ENCODE assay signal across 19 mouse cellular contexts in the genomic region with DNA sequence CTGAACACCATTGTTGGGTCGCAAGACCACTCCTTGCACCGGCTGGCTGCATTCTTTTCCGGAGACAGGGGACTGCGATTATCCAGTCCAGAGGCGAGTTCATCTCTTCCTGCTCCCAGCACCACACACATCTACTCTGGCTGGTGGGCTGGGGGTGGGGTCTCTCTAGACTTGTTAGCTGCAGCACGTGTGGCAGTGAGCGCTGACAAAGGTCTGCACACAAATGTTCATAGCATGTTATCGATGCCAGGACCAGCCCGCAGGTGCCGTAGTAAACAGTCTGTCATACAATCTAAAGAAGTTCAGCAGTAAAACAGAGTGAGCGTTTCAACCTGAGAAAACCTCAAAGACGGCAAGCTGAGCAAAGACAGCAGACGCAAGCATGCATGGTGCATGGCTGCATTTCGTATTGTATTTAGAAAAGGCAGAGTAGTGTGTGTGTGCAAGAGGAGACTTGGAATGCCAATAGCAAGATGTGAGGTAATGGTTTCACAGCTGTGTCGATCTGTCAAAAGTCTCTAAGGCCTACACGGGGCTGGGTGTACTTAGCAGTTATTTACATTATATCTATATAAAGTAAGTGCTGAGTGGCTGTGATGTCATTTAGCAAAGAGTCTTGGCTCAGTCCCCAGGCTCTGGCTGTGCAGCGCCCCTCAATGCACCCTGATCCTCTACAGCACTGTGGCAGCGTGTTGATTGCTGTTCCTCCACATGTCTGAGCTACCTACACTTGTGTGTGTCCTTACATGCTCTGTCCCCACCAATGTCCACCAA. TPM values are rescaled to one million over a fixed set of nuclear protein-coding genes. Genes with fewer than 3 reads are reported as not detected.
DNase-seq lines count a peak whose midpoint lies in the region; ATAC-seq lines count a peak whose summit lies in the region.
"Had no signal": no experiment of that assay in that cellular context is flagged by ENCODE, and none has a peak within 500 bp of the region (broad histone marks: within the 10 kb centered on the region; RNA-seq: fewer than 3 reads in every experiment).

No protein-coding gene starts in this region.

- 28% methylated on average over 18 of the region's 18 CpGs for WGBS in heart, embryonic 15.5 days
- 40% methylated on average over 18 of the region's 18 CpGs for WGBS in limb, embryonic 10.5 days

- no peak overlapping the region for H3K4me3 ChIP-seq in heart, embryonic 15.5 days
- peak overlapping the region; percentile 13; the same call in 1 of the 2 replicates for H3K4me3 ChIP-seq in limb, embryonic 10.5 days
- H3K4me3 ChIP-seq: forebrain, embryonic 10.5 days; midbrain, embryonic 12.5 days; neural tube, embryonic 12.5 days had no signal

- H3K27ac ChIP-seq in heart, embryonic 15.5 days: no peak overlapping the region
- H3K27ac ChIP-seq in limb, embryonic 10.5 days: peak overlapping the region; percentile 86
- H3K27ac ChIP-seq: forebrain, embryonic 10.5 days; hindbrain, postnatal 0 days; kidney, postnatal 0 days; liver, embryonic 14.5 days; midbrain, embryonic 12.5 days; neural tube, embryonic 12.5 days had no signal

- peaks cover 22% of the 10 kb centered on the region for H3K27me3 ChIP-seq in heart, embryonic 15.5 days
- H3K27me3 ChIP-seq in limb, embryonic 10.5 days (ENCODE audit: low read depth, poor library complexity, severe bottlenecking): no peaks in the 10 kb centered on the region
- H3K27me3 ChIP-seq: midbrain, embryonic 12.5 days; neural tube, embryonic 12.5 days; Patski had no signal

- H3K4me1 ChIP-seq in heart, embryonic 15.5 days (replicated peaks): peaks cover 17% of the 10 kb centered on the region
- peaks cover 55% of the 10 kb centered on the region for H3K4me1 ChIP-seq in limb, embryonic 10.5 days
- H3K4me1 ChIP-seq: neural tube, embryonic 12.5 days had no signal

- no peak for DNase-seq in heart, adult 18-20 months
- DNase-seq in right cerebral cortex, adult 2 months (ENCODE audit: low spot score in 2 of 2): peak; percentile 5 to 21
- no peak for DNase-seq in right cerebral cortex, postnatal 14 days
- peak; percentile 63 for DNase-seq in limb, embryonic 10.5 days (ENCODE audit: low spot score)
- DNase-seq in telencephalon, adult 2 months (ENCODE audit: low read depth, low spot score): peak; percentile 8
- DNase-seq in cerebellum, adult 18-20 months: no peak
- DNase-seq in thymus, postnatal 0 days (ENCODE audit: low spot score): no peak
- DNase-seq: adrenal gland, postnatal 14 days; retina, postnatal 1 day had no signal

- H3K36me3 ChIP-seq in heart, embryonic 15.5 days: no peaks in the 10 kb centered on the region
- H3K36me3 ChIP-seq in limb, embryonic 10.5 days: no peaks in the 10 kb centered on the region
- H3K36me3 ChIP-seq: forebrain, embryonic 10.5 days; midbrain, embryonic 12.5 days; neural tube, embryonic 12.5 days had no signal

- no peaks in the 10 kb centered on the region for H3K9me3 ChIP-seq in heart, embryonic 15.5 days (replicated peaks)
- H3K9me3 ChIP-seq in limb, embryonic 10.5 days (replicated peaks): no peaks in the 10 kb centered on the region
- H3K9me3 ChIP-seq: forebrain, embryonic 10.5 days; midbrain, embryonic 12.5 days; neural tube, embryonic 12.5 days had no signal

- ATAC-seq in heart, embryonic 15.5 days (replicated peaks; ENCODE audit: insufficient number of reproducible peaks, insufficient read depth, low FRiP score, low read depth): peak; percentile 90
- ATAC-seq: CD4-positive, CD25-positive, alpha-beta regulatory T cell, adult 4 months; hindbrain, postnatal 0 days; Patski had no signal

- H3K9ac ChIP-seq in heart, embryonic 15.5 days: no peak overlapping the region
- H3K9ac ChIP-seq: liver, embryonic 14.5 days; midbrain, embryonic 12.5 days; neural tube, embryonic 12.5 days had no signal

- peak overlapping the region; percentile 46; the same call in 1 of the 2 replicates for H3K4me2 ChIP-seq in heart, embryonic 15.5 days
- H3K4me2 ChIP-seq: midbrain, embryonic 12.5 days; neural tube, embryonic 12.5 days had no signal

RNA-seq across cellular contexts. Expression of gene Gm14226, which starts 46.0 kb away (rescaled TPM):
- polyA plus RNA-seq in heart, embryonic 15.5 days (2015; fragmentation: Nextera tagmentation; extraction: Ambion mirVana): 0.39 and 0.42 TPM in 2 replicates
- total RNA-seq in heart, adult 18-20 months (2021): under 1 TPM; 0.15 to 0.20 TPM
- 12.3 and 13.5 TPM in 2 replicates for polyA plus RNA-seq in limb, embryonic 10.5 days (2016; fragmentation: Nextera tagmentation; extraction: Ambion mirVana)
- 0.05 TPM in 2 replicates for polyA plus RNA-seq in thymus, postnatal 0 days (2015; fragmentation: Nextera tagmentation; extraction: Ambion mirVana)
- total RNA-seq: gastrocnemius, postnatal 4 days had no signal
- polyA plus RNA-seq: CD4-positive, CD25-positive, alpha-beta regulatory T cell, adult 4 months had no signal

Comparison
In these comparisons a context has a peak if more than half of its experiments do, and no peak if none do; other contexts are left out.
1. DNase-seq: peak in right cerebral cortex, adult 2 months (2 of 2), limb, embryonic 10.5 days (single experiment) and telencephalon, adult 2 months (single experiment); none in heart, adult 18-20 months (0 of 2), right cerebral cortex, postnatal 14 days (single experiment), cerebellum, adult 18-20 months (0 of 2) and thymus, postnatal 0 days (single experiment).